Comparison of ENCODE assay signal across 8 mouse cellular contexts in the genomic region with DNA sequence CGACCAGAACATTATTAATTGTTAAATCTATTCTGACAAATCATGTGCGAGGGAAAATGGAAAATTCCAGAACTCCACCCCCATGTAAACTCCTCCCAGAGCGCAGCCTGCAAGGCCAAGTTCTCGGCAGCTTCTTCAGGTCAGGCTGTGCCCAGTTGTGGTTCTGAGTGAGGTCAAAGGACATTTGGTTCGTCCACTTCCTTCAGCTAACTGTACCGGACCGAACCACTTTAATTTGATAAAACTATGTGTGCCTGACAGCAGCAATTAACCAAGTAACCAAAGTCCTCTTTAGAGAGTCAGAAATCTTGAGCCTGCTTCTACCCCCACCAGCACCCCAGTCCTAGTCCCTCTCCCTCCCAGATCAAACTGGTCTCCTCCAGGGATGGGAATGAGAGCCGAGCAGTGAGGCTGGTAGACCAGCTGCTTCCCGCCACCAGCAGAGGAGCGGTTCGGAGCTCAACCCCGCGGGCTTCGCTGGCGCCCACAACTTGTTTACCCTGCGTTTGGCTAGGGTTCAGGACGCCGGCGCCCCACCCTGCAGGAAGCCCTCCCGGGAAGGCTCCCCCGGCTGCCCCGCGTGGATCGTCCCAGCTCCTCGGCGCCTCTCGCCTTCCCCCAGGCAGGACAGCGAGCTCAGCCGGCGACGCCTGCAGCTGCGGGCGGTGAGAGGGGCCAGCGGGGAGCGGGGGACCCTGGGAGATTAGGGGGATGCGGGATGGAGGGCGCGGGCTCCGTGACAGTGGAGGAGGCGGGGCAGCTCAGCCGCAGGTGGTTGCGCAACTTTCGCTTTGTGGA. TPM values are rescaled to one million over a fixed set of nuclear protein-coding genes. Genes with fewer than 3 reads are reported as not detected.
DNase-seq lines count a peak whose midpoint lies in the region; ATAC-seq and TF ChIP-seq lines count a peak whose summit lies in the region.

TSS of gene Plscr4 (plus strand) at position 113 of the 798 bp plus-strand sequence.

- H3K4me2 ChIP-seq in liver, embryonic 13.5 days, result peak within 1 kb of the TSS; percentile 84
- H3K4me2 ChIP-seq in myocyte (ENCODE audit: low read depth), result peak within 1 kb of the TSS; percentile 61

- TF ChIP-seq POLR2A in myocyte (IDR thresholded peaks at IDR 0.05; ENCODE audit: insufficient read length, low read depth), result peak; percentile 55

- ATAC-seq in liver, embryonic 13.5 days (ENCODE audit: low read depth), result peak; percentile 68

- H3K4me1 ChIP-seq in embryonic facial prominence, embryonic 10.5 days, result 0 out of 2 replicates have a peak, but pooled peaks cover 8% of the 10 kb centered on the region
- H3K4me1 ChIP-seq in liver, embryonic 13.5 days (replicated peaks), result peaks cover 8% of the 10 kb centered on the region; the same call in 1 of the 2 replicates

- H3ac ChIP-seq in myocyte (ENCODE audit: control insufficient read depth, insufficient read length), result peak within 1 kb of the TSS; percentile 76

- 11% methylated on average over 43 of the region's 43 CpGs for WGBS in embryonic facial prominence, embryonic 10.5 days
- WGBS in liver, embryonic 13.5 days (ENCODE audit: insufficient replicate concordance), result 8% methylated on average over 43 of the region's 43 CpGs

- intact Hi-C loops in left cerebral cortex, adult 2 months (cut with DNase I), result no loop called here

- peak within 1 kb of the TSS; percentile 69 for H3K4me3 ChIP-seq in left cerebral cortex, adult 2 months
- H3K4me3 ChIP-seq in embryonic facial prominence, embryonic 10.5 days, result peak within 1 kb of the TSS; percentile 72
- H3K4me3 ChIP-seq in liver, embryonic 13.5 days (replicated peaks), result peak within 1 kb of the TSS; percentile 65
- peak within 1 kb of the TSS; percentile 56 for H3K4me3 ChIP-seq in myocyte

- no peaks in the 10 kb centered on the region for H3K9me3 ChIP-seq in embryonic facial prominence, embryonic 10.5 days
- H3K9me3 ChIP-seq in liver, embryonic 13.5 days (replicated peaks), result no peaks in the 10 kb centered on the region

- H3K27me3 ChIP-seq in embryonic facial prominence, embryonic 10.5 days (replicated peaks; ENCODE audit: low read depth, poor library complexity, severe bottlenecking), result no peaks in the 10 kb centered on the region; the same call in 1 of the 2 replicates
- H3K27me3 ChIP-seq in liver, embryonic 13.5 days, result no peaks in the 10 kb centered on the region
- H3K27me3 ChIP-seq in myocyte (ENCODE audit: control insufficient read depth, insufficient read depth, insufficient read length), result no peaks in the 10 kb centered on the region
- no peaks in the 10 kb centered on the region for H3K27me3 ChIP-seq in splenic B cell, adult 2 months (ENCODE audit: control insufficient read depth, insufficient read depth, low read length, poor library complexity, severe bottlenecking)

- H3K79me2 ChIP-seq in myocyte (ENCODE audit: control insufficient read depth, insufficient read depth), result no peaks in the 10 kb centered on the region

- H3K36me3 ChIP-seq in embryonic facial prominence, embryonic 10.5 days (replicated peaks), result no peaks in the 10 kb centered on the region
- no peaks in the 10 kb centered on the region for H3K36me3 ChIP-seq in liver, embryonic 13.5 days
- no peaks in the 10 kb centered on the region for H3K36me3 ChIP-seq in myocyte (ENCODE audit: control insufficient read depth, insufficient read depth)
- H3K36me3 ChIP-seq in splenic B cell, adult 2 months (ENCODE audit: control insufficient read depth, insufficient read depth, low read length, poor library complexity, severe bottlenecking), result no peaks in the 10 kb centered on the region

- no peak for TF ChIP-seq CTCF in left cerebral cortex, adult 2 months (IDR thresholded peaks at IDR 0.05)

- peak within 1 kb of the TSS; percentile 78 for H3K27ac ChIP-seq in left cerebral cortex, adult 2 months
- H3K27ac ChIP-seq in embryonic facial prominence, embryonic 10.5 days (replicated peaks), result peak within 1 kb of the TSS; percentile 82
- no peak within 1 kb of the TSS for H3K27ac ChIP-seq in liver, embryonic 13.5 days

- peak; percentile 19 for DNase-seq in left cerebral cortex, adult 2 months (ENCODE audit: extremely low spot score in 1 of 2, low spot score in 2 of 2)
- DNase-seq in left cerebral cortex, adult 11 months (ENCODE audit: low spot score), result no peak
- DNase-seq in embryonic facial prominence, embryonic 10.5 days (ENCODE audit: low spot score), result peak; percentile 65
- DNase-seq in heart, adult 18-20 months, result peak; percentile 90 to 91
- peak; percentile 80 for DNase-seq in kidney, adult 11 months
- peak; percentile 4 for DNase-seq in liver, embryonic 13.5 days
- DNase-seq in splenic B cell, adult 2 months (ENCODE audit: low read depth, low spot score), result peak; percentile 1

- peak within 1 kb of the TSS; percentile 60 for H3K9ac ChIP-seq in liver, embryonic 13.5 days

TF ChIP-seq in myocyte, 11 proteins besides CTCF, POLR2A, EP300 and RAD21:
- TF ChIP-seq MYOD1 (IDR thresholded peaks at IDR 0.05; ENCODE audit: control insufficient read depth in 1 of 3, insufficient read length in 2 of 3, low read depth in 2 of 3) (peak in 2 of 3 experiments; percentile 25 to 30), TCF12 (IDR thresholded peaks at IDR 0.05; ENCODE audit: insufficient read depth, poor library complexity, severe bottlenecking) (no peak), E2F4 (IDR thresholded peaks at IDR 0.05; ENCODE audit: insufficient read depth) (no peak), MYOG (IDR thresholded peaks at IDR 0.05; ENCODE audit: control insufficient read depth in 1 of 3, insufficient read depth in 1 of 3, insufficient read length in 2 of 3, low read depth in 2 of 3) (peak in 1 of 3 experiments; percentile 41), MAX (IDR thresholded peaks at IDR 0.05; ENCODE audit: low read depth) (no peak), CEBPB (IDR thresholded peaks at IDR 0.05; ENCODE audit: insufficient read depth, poor library complexity, severe bottlenecking) (peak; percentile 96), POLR2AphosphoS2 (IDR thresholded peaks at IDR 0.05; ENCODE audit: insufficient read length, low read depth) (peak; percentile 67), SRF (IDR thresholded peaks at IDR 0.05; ENCODE audit: control insufficient read depth, insufficient read length, low read depth) (no peak), USF1 (IDR thresholded peaks at IDR 0.05; ENCODE audit: low read depth) (no peak), REST (IDR thresholded peaks at IDR 0.05; ENCODE audit: insufficient read depth, insufficient read length) (no peak), TCF3 (IDR thresholded peaks at IDR 0.05; ENCODE audit: insufficient read length, low read depth) (no peak)

RNA-seq across cellular contexts. Expression of gene Plscr4, which starts in this region (rescaled TPM):
- 1 to 10 TPM; 1.4 to 1.7 TPM for total RNA-seq in left cerebral cortex, adult 2 months (2021)
- polyA plus RNA-seq in embryonic facial prominence, embryonic 10.5 days (2016; fragmentation: Nextera tagmentation; extraction: Ambion mirVana), result 0.79 and 0.98 TPM in 2 replicates
- 1 to 10 TPM; 5.7 to 8.6 TPM for total RNA-seq in heart, adult 18-20 months (2021)
- polyA plus RNA-seq in liver, embryonic 13.5 days (2015; fragmentation: Nextera tagmentation; extraction: Ambion mirVana), result 0.44 and 0.61 TPM in 2 replicates
- 3.4 TPM for polyA plus RNA-seq in myocyte (2012; fragmentation: generic; extraction: Trizol)

Comparison
In these comparisons a context has a peak if more than half of its experiments do, and no peak if none do; other contexts are left out.
1. Peak in DNase-seq, H3K4me3 ChIP-seq and H3K27ac ChIP-seq in embryonic facial prominence, embryonic 10.5 days; RNA of the gene not detected or under 1 TPM.
2. Peak in DNase-seq, ATAC-seq, H3K4me3 ChIP-seq, H3K9ac ChIP-seq and H3K4me2 ChIP-seq in liver, embryonic 13.5 days; RNA of the gene not detected or under 1 TPM.